Mouse (Mus musculus) layer of hippocampus, postnatal 10 days (tissue): ENCODE data around the gene BC048562. TPM values are rescaled to one million over a fixed set of nuclear protein-coding genes. Genes with fewer than 3 reads are reported as not detected.

Experiments used
- DNase-seq, 2 experiments: peaks; one replicate each; pipeline ENCODE4 v3.0.0; 2021; ENCODE audit warnings: low spot score in 2 of 2
- long read RNA-seq: library from polyadenylated mRNA; stranded (forward); transcript quantifications from one replicate; pipeline ENCODE4 v2.0.0, GENCODE M21; 2023
- total RNA-seq, 2 experiments: library from RNA; stranded (reverse); gene quantifications; 2 replicates each; pipeline ENCODE4 v1.2.3; 2021

Gene BC048562
- total RNA-seq, result not detected
- long read RNA-seq, result 0 reads

GRCm38 (mm10) chr9:108436182-108436581 is at the start of gene BC048562:
BC048562 (plus strand) TSS chr9:108436482.
- no peak for DNase-seq

DNA sequence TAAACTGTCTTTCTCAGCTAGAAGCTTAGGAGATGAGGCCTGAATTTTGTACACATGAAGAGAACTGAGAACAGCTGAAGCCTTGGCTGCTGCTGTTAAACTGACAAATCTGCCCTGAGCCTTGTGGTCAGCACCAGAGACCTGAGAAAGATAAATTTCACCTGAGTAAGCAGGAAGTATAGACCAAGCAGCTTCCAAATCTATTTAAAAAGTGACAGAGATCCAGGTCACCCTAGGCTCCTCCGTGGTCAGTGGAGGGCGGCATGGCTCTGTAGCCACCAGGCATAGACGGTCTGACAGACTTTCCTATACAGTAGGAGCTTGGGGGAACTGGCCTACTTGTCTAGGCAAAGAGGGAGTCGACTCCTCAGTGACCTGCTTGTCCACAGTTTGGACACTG is 49.5 kb upstream of the BC048562 start:
- DNase-seq, result no peak

GRCm38 (mm10) chr9:108388601-108389000 is 47.7 kb upstream of the BC048562 start:
- no peak for DNase-seq

DNA sequence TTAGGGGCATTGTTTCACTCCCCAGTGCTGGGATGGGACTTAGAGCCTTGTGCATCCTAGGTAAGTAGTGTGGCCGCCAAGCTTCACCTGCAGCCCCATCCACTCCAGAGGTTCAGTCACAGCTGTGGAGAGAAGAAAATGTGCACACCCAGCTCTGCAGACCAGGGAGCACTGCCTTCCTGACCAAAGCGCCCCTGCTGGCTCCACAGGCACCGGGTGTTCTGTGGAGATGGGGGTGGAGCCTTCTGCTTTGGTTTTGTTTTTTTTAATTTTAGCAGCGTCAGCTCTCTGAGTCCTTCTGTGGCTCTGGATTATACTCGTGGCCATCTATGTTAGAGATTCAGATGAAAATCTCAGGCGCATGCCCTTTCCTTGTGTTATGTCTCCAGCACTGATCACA is 47.1 kb upstream of the BC048562 start:
- no peak for DNase-seq

DNA sequence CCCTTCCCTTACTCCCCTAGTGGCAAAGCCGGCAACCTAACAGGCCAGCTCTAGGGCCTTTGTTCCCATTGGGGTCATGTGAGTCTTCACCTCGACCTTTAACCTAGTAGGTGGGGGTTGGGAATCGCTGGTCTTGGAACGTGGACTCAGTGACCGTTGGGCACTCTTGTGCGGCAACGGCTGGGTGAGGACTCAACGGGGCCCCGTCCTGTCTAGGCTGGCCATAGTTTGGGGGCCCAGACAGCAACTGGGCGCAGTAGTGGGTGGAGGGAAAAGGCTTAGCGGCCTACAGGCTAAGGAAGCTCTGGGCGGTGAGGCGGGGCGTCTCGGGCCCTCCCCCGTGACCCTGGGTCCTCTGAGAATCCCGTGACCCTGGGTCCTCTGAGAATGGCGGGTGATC is 43.6 kb upstream of the BC048562 start, which contains the start of gene 1700102P08Rik:
Gene 1700102P08Rik, plus strand, starts transcription at position 130 of the 400 bp plus-strand sequence.
- DNase-seq, result no peak

DNA sequence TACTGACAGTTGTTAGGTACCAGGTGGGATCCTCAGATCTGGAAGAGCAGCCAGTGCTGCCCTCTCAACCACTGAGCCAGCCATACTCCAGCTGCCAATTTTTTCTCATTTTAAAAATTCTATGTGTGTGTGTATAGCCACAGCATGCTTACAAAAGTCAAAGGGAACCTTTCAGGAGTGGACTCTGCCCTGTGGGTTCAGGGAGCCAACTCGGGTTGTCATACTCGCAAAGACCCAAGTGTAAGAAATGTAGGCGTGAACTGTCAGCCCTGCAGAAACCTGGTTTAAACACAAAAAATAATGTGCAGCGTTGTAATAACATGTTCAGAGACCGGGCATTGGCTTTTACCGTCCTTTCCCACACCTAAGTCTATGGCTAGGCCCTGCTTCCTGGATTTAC is 42.1 kb upstream of the BC048562 start:
- DNase-seq, result no peak

DNA sequence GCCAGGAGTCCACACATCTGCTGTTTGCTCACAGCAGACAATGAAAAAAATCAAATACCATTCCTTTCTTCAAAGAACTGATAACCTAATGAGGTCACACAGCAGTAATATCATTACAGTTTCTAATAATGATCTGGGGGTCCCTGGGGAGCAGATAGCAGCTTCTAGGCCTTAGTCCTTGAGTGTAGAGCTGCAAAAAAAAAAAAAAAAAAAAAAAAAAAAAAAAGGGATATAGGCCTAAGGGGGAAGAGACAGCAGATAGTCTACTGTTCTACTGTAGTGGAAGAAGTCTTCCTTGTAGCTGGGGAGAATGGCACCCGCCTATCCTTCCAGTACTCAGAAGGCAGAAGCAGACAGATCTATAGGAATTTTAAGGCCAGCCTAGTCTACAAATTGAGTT is 40.9 kb upstream of the BC048562 start:
- DNase-seq, result no peak

GRCm38 (mm10) chr9:108398324-108398723 is 38.0 kb upstream of the BC048562 start:
- DNase-seq, result no peak

- DNase-seq, result peak; percentile 59 to 65
These were observed 34.9 kb upstream of the BC048562 start for GRCm38 (mm10) chr9:108401186-108401960.

DNA sequence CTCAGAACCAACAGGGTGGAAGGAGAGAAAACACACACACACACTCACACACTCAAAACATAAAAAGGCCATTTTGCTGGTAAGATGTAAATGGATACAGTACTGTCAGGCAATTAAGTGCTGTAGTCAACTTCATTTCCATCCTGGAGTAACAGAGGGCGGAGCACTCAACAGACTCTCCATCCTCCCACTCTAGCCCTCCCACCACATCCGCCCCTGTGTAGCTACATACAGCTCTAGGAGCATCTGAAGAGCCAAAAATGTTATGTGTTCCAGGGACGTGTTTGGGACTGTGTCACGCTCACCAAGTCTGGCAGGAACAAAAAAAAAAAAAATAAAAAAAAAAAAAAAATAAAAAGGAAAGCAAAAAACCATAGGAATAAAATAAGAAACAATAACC is 33.2 kb upstream of the BC048562 start:
- DNase-seq, result no peak

DNA sequence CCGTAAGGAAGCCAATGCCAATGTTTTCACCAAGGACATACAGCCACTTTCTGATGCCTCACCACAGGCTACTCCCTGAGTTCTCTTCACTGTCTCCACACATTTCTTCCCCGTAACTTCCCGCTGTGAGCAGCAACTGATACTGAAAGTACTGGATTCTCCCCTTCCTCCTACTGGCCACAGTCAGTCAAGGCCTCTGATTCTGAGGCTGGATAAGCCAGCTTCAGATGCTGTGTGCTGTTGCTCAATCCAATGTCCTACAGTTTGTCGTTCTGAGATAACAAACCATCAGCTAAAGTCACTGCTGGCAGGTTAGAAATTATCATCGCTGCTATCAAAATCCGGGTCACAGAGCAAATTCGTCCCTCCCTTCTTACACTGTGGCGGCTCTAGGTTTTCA is 31.8 kb upstream of the BC048562 start:
- no peak for DNase-seq

DNA sequence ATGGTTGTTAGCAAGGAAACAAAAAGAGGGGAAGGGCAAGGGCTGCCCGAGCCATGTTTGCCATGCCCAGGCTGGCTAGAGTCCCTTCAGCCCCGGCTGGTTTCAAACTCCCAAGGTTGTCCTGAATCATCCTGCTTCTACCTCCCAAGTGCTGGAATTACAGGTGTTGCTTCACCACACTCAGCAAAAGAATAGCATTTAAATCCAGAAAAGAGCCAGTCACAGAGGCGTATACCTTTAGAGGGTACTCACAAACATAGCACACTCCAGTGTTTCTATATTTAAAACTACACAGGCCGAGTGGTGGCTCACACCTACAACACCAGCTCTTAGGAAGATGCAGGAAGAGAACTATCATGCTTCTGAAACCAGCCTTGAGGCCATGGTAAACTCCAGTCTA is 26.7 kb upstream of the BC048562 start:
- DNase-seq, result no peak

DNA sequence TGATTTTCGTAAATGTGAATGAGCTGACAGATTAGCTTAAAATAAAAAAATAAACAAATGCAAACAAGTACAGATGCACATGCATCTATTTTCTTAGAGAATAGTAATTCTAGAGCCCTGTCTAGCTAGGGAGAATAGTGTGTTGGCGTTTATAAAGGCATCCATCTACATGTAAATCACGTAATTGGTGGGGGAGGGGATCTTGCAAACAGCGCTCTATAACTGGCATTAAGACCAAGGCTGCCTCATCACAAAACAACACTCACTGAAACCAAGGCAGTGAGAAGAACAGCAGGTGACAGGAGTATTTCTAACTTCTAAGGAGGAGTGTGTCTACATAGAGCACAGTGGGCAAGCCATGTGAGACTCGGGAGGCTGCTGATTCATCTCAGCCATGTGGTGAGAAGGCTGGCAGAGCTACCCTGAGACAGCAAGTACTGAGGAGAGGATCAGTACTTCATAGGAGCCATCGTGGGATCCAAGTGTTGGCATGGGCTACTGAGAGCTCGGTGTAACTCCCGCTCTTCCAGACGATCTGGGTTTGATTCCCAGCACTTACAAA is 24.8 kb upstream of the BC048562 start:
- DNase-seq, result peak in 1 of 2 experiments; percentile 19

DNA sequence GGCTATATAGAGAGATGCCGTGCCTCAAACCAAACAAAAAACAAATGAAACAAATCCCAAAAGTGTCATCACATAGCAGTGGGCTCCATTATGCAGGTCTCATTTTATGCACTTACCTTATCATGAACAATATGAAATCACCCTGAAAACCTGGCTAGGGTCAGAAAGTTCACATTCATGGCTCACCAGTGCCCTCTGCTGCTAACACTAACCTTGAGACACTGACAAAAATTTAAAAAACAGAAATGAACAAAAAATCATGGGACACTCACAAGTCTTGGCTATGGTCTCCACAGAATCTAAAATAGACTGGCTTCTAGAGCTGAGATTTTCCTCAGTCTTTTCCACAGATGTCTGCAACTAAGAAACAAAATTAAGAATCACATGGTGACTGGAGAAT is 24.1 kb upstream of the BC048562 start:
- DNase-seq, result peak in 1 of 2 experiments; percentile 27

DNA sequence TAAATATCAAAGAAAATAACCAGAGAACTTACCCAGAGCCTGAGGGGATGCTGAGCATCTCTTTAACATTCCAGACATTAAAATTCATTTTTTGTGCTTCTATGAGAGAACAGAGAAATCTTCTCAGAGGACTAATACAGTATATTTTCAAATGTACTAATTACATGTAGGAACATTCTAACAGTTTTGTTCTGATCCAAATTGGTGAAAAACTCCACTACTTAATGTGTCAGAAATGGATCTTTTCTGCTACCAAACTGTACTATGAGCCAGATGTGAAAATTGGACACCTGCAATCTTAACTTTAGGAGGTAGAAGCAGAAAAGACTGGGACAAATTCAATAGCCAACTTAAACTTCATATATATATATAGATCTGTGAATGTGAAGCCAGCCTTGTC is 7.9 kb upstream of the BC048562 start, which contains the start of gene Ccdc36:
Gene Ccdc36, minus strand, starts transcription at position 101 of the 400 bp plus-strand sequence.
- DNase-seq, result no peak

- DNase-seq, result no peak
These were observed 4.7 kb upstream of the BC048562 start for GRCm38 (mm10) chr9:108431431-108432067.

- no peak for DNase-seq
These were observed 2.9 kb downstream of the BC048562 start for GRCm38 (mm10) chr9:108439176-108439575.

GRCm38 (mm10) chr9:108440485-108440884 is 4.2 kb downstream of the BC048562 start:
- no peak for DNase-seq

DNA sequence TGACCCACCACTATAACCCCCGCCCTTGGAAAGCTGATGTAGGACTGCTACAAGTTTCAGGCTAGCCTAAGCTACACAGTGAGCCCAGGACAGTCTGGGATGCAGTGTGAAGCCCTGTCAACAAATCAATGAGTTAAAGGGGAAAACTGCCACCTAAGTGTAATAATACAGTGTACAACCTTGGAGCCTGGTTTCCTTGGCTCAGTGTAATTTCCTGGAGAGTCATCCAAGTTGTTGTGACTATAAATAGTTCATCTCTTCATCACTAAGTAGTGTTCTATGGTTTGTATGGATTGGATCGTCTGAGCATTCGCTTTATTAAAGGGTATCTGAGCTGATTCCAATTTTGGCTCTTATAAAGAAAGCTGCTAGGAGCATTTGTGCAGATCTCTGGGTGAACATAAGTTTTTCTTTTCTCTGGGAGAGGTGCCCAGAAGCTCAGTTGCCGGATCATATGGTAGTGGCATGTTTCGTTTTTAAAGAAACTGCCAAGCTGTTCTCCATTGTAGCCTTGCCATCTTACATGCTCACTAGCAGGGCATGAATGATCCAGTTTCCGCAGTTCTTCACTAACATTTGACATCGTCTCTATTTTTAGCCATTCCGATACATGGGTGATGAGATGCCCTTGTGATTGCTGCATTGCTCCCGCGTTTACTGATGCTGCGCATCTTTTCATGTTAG is 5.1 kb downstream of the BC048562 start:
- DNase-seq, result peak in 1 of 2 experiments; percentile 50

- DNase-seq, result no peak
These were observed 8.8 kb downstream of the BC048562 start for GRCm38 (mm10) chr9:108445125-108445524.

DNA sequence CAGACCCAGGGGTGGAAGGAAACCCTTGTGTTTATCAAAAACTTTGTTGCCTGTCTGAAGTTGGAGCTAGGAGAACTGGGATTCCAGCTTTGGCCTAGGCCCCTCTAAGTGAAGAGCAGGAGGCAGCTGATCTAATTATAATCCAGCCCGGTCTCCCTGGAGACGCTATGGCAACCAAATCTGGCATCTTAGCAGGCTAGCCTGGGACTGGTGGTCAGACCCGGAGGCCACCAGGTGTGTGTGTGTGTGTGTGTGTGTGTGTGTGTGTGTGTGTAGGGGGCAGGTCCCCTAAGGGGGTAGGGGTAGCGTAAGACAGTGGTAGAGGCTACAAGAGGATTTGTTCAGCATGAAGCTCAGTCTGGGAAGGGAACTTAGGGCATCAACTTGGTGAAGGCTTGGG is 13.6 kb downstream of the BC048562 start:
- DNase-seq, result peak; percentile 71 to 73
